Mouse (Mus musculus): ENCODE measurements around the gene Myo16.

Myo16 gene

GRCm38 (mm10) chr8:10153611-10154438 is at the start of gene Myo16:
Gene Myo16 (plus strand): TSS chr8:10153911.
- DNase-seq = no peak

GRCm38 (mm10) chr8:10108516-10109271 is 45.0 kb upstream of the Myo16 start:
- no peak for DNase-seq

- DNase-seq = no peak
Observed at GRCm38 (mm10) chr8:10122749-10123148, 31.0 kb upstream of the Myo16 start.

GRCm38 (mm10) chr8:10123412-10123811 is 30.3 kb upstream of the Myo16 start:
- peak; percentile 6 for DNase-seq

- DNase-seq = no peak
Observed at GRCm38 (mm10) chr8:10125684-10126083, 28.0 kb upstream of the Myo16 start.

- DNase-seq = no peak
Observed at GRCm38 (mm10) chr8:10130513-10131414, 22.9 kb upstream of the Myo16 start.

- DNase-seq = no peak
Observed at GRCm38 (mm10) chr8:10139536-10139935, 14.2 kb upstream of the Myo16 start.

- no peak for DNase-seq
Observed at GRCm38 (mm10) chr8:10143961-10144360, 9.8 kb upstream of the Myo16 start.

GRCm38 (mm10) chr8:10151692-10152247 is 1.9 kb upstream of the Myo16 start:
- DNase-seq = no peak

- DNase-seq = no peak
Observed at GRCm38 (mm10) chr8:10154439-10154745, 681 bp downstream of the Myo16 start.

GRCm38 (mm10) chr8:10155075-10155474 is 1.4 kb downstream of the Myo16 start:
- DNase-seq = no peak

- DNase-seq = no peak
Observed at GRCm38 (mm10) chr8:10161106-10161505, 7.4 kb downstream of the Myo16 start.

GRCm38 (mm10) chr8:10164959-10165358 is 11.2 kb downstream of the Myo16 start:
- DNase-seq = no peak

GRCm38 (mm10) chr8:10168326-10168725 is 14.6 kb downstream of the Myo16 start:
- no peak for DNase-seq

- no peak for DNase-seq
Observed at GRCm38 (mm10) chr8:10169894-10170293, 16.2 kb downstream of the Myo16 start.

GRCm38 (mm10) chr8:10171321-10171720 is 17.6 kb downstream of the Myo16 start:
- no peak for DNase-seq

GRCm38 (mm10) chr8:10172278-10172677 is 18.6 kb downstream of the Myo16 start:
- DNase-seq = no peak

GRCm38 (mm10) chr8:10173033-10173747 is 19.5 kb downstream of the Myo16 start:
- no peak for DNase-seq

- DNase-seq = peak; percentile 24
Observed at GRCm38 (mm10) chr8:10174201-10174840, 20.6 kb downstream of the Myo16 start.

GRCm38 (mm10) chr8:10174841-10175680 is 21.4 kb downstream of the Myo16 start:
- DNase-seq = peak; percentile 16

- DNase-seq = no peak
Observed at GRCm38 (mm10) chr8:10175976-10176375, 22.3 kb downstream of the Myo16 start.

All from cerebellum, adult 8-10 months (tissue).